Mouse (Mus musculus) large intestine, adult 2 months (tissue): Measurements from ENCODE around the gene Gm48551. TPM values are rescaled to one million over a fixed set of nuclear protein-coding genes. Genes with fewer than 3 reads are reported as not detected.

Source experiments
- DNase-seq: peaks from one replicate; pipeline ENCODE4 v3.0.0-alpha.2; 2012; ENCODE audit warnings: low read depth, low spot score
- WGBS: fragments of 180-500 bp; shearing (Covaris S2); methylation state at CpG from one replicate; pipeline ENCODE4 v1.1.7; 2018; 5-methylcytosine and 5-hydroxymethylcytosine counted together
- polyA plus RNA-seq: library from polyadenylated mRNA; depleted of rRNA; stranded (reverse); fragments of >200 nt; gene quantifications from 2 replicates; pipeline ENCODE4 v1.2.3, GENCODE M21; 2012; rRNA removed

Gene Gm48551
- 3.3 and 3.7 TPM in 2 replicates for polyA plus RNA-seq

- peak; percentile 97 for DNase-seq
- 6% methylated on average over 54 of the region's 54 CpGs for WGBS
Observed at GRCm38 (mm10) chr10:81383802-81384604, at the start of gene Gm48551, which contains the start of gene Dohh. Gene Gm48551 (plus strand): TSS chr10:81384466. Gene Dohh (plus strand): TSS chr10:81384428.

- DNase-seq, result no peak
- WGBS, result 51% methylated on average over 17 of the region's 19 CpGs
Observed at GRCm38 (mm10) chr10:81335393-81336340, 48.6 kb upstream of the Gm48551 start.

- no peak for DNase-seq
- WGBS, result 89% methylated on average over 4 of the region's 4 CpGs
Observed at GRCm38 (mm10) chr10:81336558-81336957, 47.7 kb upstream of the Gm48551 start.

- 34% methylated on average over 17 of the region's 17 CpGs for WGBS
Observed at GRCm38 (mm10) chr10:81340551-81341332, 43.5 kb upstream of the Gm48551 start.

GRCm38 (mm10) chr10:81341333-81341949 is 42.8 kb upstream of the Gm48551 start:
- 35% methylated on average over 16 of the region's 16 CpGs for WGBS
- DNase-seq, result no peak

More at GRCm38 (mm10) chr10:81340551-81341332, 43.5 kb upstream of the Gm48551 start:
- DNase-seq, result no peak

GRCm38 (mm10) chr10:81342686-81343505 is 41.4 kb upstream of the Gm48551 start, which contains the start of gene Gipc3:
Gene Gipc3 (minus strand): TSS chr10:81343266.
- 4% methylated on average over 67 of the region's 67 CpGs for WGBS
- no peak for DNase-seq

GRCm38 (mm10) chr10:81344421-81345161 is 39.7 kb upstream of the Gm48551 start:
- DNase-seq, result no peak
- WGBS, result 32% methylated on average over 8 of the region's 8 CpGs

- no peak for DNase-seq
- 73% methylated on average over 4 of the region's 4 CpGs for WGBS
Observed at GRCm38 (mm10) chr10:81345162-81345534, 39.1 kb upstream of the Gm48551 start.

- no peak for DNase-seq
- WGBS, result 25% methylated on average over 55 of the region's 55 CpGs
Observed at GRCm38 (mm10) chr10:81346453-81347067, 37.7 kb upstream of the Gm48551 start.

GRCm38 (mm10) chr10:81349146-81349545 is 35.1 kb upstream of the Gm48551 start:
- no peak for DNase-seq
- WGBS, result 5% methylated on average over 12 of the region's 12 CpGs

GRCm38 (mm10) chr10:81349961-81350350 is 34.3 kb upstream of the Gm48551 start:
- WGBS, result 1% methylated on average over 29 of the region's 29 CpGs
- no peak for DNase-seq

GRCm38 (mm10) chr10:81350351-81351063 is 33.8 kb upstream of the Gm48551 start, which contains the start of gene Hmg20b:
Gene Hmg20b (minus strand): TSS chr10:81350480.
- DNase-seq, result peak; percentile 98
- WGBS, result 1% methylated on average over 54 of the region's 54 CpGs

- 20% methylated on average over 9 of the region's 9 CpGs for WGBS
- no peak for DNase-seq
Observed at GRCm38 (mm10) chr10:81351678-81352291, 32.5 kb upstream of the Gm48551 start.

GRCm38 (mm10) chr10:81354738-81355477 is 29.4 kb upstream of the Gm48551 start:
- 75% methylated on average over 9 of the region's 9 CpGs for WGBS
- DNase-seq, result no peak

GRCm38 (mm10) chr10:81355533-81355932 is 28.7 kb upstream of the Gm48551 start:
- 93% methylated on average over 4 of the region's 4 CpGs for WGBS
- no peak for DNase-seq
